Mouse (Mus musculus) cerebellum, adult 9-11 months (tissue): ENCODE measurements around the gene Mrpl58.
"Not testable (repeated sequence)": the region's sequence is repeated elsewhere in the genome, so short reads cannot be mapped to it uniquely, and the experiment has no call there.

Experiments
- DNase-seq: peaks from one replicate; pipeline ENCODE4 v3.0.0; 2022

The Mrpl58 gene

DNA sequence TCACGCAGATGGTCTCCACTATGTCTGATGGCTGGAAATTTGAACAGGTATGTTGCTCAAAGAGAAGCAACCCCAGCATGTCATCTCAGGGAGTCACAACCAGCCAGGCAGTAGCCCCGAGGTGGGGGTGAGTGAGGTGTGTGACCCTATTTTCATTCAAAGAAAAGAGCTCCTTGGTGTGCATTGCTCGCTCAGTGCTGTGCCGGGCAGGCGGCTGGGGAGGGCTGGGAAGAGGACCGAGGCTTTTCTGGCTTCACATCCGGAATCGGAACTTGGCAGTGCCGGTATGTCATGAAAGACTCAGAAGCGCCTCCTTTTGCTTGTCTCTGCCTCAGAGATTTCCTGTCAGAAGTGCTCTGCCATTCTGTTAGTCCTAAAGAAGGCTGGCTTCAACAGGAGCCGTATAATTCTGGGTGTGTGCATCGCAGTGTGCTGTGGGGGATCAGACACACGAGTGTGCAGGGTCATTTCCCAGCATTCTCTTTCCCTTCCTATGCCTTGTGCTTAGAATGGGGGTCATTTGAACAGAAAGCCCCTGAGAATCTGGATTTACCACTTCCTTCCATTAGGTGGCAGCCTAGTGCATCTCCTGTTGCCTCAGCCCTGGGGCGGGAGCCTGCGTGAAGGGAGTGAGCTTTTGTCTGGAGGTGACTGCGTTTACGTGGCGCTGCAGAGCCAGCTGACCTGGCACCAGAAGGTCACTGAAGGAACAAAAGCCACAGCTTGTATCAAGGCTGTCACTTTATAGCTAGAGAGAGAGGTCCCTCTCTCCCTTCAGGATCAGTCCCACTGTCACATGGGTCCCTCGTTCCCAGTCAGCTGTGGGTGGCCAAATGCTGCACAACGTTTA is 24.2 kb downstream of the Mrpl58 start:
- peak; percentile 83 for DNase-seq

DNA sequence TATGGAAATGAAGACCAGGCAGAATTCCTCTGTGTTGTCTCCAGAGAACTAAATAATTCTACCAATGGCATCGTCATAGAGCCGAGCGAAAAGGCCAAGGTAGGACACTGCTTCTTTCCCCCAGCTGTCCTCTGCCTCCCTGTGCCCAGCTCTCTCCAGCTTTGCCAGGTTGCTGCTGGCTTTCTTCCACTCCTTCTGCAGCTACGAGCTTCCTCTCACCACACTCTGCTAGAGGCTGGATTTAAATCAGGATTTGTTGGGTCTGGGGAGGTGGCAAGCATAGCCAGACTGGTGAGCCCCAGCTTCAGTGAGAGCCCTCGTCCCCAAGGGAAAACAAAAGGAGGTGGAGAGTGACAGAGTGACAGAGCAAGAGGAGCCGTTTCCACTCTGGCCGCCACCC is 25.8 kb downstream of the Mrpl58 start:
- peak; percentile 64 for DNase-seq

DNA sequence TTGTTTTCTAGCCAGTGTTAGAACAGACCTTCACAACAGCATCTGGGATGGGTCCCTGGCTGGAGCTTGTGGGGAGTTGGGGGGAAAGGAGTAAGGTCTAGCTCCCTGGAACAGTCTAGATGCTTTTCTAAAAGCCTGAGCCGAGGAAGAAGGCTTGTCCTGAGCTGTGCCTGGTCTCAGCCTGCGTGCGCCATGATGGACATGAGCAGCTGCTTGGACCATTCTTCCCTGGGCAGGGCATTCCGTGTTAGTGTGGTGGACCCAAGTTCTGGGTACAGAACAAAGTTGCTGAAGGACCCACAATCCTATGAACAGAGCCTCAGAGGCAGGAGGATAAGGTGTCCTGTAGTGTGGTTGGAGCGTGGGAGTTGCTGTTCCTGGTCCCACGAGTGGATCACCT is 27.0 kb downstream of the Mrpl58 start:
- no peak for DNase-seq

DNA sequence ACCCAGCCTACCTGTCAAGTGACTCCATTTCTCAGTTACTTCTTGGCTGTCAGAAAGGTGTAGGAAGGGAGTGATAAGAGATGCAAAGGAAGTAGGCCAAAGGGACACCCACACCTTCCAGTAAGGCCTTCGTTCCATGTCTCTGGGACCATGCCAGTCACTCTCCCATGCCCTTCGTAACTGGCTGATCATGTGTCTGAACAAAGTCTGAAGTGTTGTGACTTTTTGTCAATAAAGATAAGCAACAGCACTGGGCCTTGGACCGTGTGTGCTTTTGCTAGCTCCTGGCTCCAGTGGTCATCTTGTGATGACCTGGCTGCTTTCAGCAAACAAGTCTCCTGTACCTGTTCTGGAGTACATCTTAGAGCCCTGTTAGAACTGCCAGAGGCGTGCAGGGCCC is 29.3 kb downstream of the Mrpl58 start:
- peak; percentile 22 for DNase-seq

DNA sequence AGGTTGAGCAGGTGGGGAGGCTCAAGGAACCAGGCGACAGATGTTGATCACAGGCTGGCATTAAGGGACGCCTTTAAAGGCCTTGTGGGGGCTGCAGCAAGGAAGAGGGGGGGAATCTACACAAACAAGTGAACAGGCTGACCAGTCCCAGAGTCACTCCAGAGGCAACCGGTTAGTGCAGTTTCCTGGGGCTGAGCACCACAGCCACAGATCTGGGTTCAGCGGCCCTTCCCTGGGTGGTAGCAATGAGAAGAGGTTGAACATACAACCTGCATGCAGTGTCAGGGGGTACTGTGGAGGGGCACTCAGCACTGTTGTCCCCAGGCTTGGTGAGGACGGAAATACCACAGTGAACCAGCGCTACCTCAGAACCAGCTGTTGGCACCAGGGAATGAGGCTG is 29.8 kb downstream of the Mrpl58 start:
- DNase-seq: peak; percentile 24

DNA sequence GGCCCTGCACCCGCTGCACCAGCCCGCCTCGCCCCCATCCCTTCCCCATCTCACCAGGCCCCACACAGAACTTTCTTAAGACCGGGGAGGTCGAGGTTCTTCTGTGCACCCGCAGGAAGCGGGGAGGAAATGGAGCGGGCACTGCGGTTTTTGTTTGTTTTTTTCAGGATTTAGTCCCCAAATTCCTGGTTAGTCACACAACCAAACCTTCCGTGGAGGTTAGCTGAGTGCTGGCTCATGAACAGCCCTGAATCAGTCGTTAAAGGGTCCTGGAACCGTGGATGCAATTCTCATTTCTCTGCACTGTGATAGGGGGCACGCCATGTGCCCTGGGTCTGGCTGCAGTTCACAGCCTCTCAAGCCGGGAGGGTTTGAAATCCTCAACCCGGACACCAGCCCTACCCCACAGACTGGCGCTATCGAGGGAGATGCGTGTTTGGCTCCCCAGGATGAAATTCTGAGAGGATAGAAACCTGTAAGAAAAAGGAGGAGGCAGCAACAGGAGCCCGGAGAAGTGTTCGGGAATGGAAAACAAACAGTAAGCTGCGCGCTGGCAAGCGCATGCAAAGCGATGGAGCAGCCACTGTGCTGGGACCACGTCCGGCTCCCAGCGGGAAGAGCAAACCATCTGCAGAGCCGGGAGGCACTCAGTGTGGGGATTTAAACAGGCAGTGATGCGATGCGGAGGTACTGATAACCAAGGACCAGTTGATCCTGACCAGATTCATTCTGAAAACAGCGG is 32.2 kb downstream of the Mrpl58 start:
- DNase-seq: peak; percentile 82

DNA sequence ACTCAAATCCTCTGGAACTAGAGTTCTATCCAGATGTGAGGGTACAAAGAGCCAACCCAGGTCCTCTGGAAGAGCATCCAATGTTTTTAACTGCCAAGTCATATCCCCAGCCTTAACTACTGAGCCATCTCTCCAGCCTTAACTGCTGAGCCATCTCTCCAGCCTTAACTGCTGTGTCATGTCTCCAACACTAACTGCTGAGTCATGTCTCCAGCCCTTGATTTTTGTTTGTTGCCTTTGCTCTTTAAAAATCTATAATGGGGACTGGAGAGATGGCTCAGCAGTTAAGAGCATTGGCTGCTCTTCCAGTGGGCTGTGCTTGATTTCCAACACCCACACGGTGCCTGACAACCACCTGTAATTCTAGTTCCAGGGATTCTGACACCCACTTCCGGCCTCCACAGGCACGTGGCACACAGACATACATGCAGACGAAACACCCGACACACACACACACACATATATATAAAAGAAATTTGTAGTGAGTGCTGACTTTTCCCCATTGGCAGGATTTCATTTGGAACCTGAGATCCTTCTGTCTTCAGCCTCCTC is 34.1 kb downstream of the Mrpl58 start:
- DNase-seq: no peak

DNA sequence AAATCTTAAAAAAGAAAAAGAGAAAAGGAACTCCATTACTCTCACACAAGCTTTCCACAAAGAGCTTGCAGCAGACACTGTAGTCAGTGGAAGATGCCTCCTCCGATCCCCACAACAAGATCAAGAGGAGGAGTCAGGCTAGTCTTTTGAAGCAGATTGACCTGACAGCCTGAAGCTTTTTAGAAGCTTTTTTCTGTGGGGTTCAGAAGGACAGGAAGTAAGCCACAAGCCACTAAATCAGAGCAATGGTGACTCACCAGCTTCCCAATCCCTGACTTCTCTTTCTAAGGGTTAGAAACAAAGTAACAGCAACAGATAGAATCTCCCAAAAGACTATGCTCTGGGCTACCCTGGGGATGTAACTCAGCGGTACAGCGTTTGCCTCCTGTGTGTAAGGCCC is 35.8 kb downstream of the Mrpl58 start:
- DNase-seq: no peak

DNA sequence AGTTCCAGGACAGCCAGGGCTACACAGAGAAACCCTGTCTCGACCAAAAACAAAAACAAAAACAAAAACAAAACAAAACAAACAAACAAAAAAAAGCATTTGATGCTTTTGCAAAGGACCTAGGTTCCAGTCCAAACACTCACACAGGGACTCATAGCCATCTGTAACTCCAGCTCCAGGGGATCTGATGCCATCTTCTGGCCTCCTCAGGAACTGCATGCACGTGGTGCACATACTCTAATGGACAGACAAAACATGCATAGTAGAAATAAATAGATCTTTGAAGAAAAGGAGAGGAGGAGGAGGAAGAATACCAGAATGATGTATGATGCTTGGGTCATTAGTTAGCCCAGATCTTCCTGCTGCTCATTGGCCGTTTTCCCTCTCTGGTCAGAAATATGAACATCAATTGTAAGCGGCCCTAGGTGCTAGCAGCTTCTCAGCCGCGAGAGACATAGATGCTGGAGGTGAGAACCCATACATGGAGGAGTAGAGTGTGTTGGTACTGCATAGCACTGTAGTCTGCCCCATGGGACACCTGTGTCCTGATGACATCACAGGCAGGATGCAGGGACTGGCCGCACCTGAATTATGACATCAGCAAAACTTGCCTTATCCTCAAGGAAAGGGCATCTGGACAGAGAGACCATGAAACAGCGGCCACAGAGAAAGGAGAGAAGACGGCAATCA is 36.5 kb downstream of the Mrpl58 start, which contains the start of gene Trim80:
Trim80 (plus strand) TSS at position 640 of the 690 bp plus-strand sequence.
- DNase-seq: no peak

DNA sequence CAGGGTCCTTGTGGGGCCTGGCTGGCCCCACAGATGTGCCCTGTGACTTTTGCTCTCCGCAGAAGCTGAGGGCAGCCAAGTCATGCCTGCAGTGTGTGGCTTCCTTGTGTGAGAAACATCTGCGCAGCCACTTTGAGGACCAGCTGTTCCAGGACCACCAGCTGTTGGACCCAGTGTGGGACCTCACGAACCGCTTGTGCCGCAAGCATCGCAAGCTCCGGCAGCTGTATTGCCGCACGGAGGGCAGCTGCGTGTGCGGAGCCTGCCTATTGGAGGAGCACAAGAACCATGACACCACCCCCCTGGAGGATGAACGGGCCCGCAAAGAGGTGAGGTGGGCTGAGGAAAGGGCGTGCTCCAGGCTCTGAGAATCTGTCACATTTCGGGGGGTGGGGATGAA is 37.9 kb downstream of the Mrpl58 start:
- DNase-seq: no peak

DNA sequence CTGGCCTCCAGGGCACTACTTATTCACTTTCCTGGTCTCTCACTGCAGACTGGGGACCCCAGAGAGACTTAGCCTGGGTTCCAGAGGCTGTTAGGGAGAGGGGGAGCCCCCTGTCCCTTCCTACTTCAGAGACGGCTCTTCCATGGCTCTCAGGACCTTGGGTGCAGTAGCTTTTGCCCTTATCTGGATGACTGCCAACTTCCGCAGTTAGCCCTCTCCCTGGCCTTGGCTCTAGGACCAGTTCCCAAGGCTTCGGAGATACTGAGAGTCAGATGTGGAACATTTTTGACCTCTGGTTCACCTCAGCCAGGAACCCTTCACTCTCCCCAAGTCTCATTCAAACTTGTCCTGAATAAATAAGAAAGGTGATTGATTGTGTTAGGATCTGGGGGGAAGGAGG is 43.4 kb downstream of the Mrpl58 start:
- no peak for DNase-seq

DNA sequence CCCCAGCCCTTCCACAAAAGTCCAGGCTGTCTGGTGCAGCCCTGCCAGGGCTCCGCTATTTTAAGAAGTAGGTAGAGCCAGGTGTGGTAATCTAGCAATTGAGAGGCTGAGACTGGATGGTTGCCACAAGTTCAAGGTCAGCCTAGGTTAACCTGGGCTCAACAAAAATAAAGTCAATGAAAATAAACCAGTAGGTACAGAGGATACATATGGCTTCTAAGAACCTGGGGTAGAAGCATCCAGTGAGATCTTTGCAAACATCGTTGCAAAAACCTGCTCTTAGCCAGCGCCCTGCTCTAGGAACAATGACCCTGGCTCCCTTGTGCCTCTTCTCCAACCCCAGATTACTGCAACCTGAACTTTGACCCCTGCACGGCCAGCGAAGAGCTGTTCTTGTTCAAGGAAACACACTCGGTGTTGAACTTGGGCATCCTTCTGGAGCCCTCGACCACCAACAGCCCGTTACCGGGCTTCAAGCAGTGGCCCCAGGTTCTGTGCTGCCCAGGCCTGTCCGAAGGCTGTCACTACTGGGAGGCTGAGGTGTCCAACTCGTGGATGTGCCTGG is 43.9 kb downstream of the Mrpl58 start:
- DNase-seq: no peak

DNA sequence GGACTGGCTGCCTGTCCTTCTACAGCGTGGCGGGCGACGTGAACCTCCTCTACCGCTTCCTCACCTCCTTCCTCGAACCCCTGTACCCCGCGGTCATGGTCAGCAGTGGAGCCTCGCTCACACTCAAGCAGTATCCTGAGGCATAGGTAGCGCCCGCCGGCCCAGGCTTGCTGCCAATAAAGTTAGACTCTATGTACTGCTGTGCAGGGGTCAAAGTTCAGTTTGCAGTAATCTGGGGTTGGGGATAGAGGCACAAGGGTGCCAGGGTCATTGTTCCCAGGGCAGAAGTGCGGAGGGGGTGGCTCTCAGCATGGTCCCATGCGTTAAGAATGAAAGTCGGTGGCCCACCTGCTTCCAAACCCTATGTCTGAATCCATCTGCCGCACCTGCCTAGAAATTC is 44.5 kb downstream of the Mrpl58 start:
- DNase-seq: no peak

DNA sequence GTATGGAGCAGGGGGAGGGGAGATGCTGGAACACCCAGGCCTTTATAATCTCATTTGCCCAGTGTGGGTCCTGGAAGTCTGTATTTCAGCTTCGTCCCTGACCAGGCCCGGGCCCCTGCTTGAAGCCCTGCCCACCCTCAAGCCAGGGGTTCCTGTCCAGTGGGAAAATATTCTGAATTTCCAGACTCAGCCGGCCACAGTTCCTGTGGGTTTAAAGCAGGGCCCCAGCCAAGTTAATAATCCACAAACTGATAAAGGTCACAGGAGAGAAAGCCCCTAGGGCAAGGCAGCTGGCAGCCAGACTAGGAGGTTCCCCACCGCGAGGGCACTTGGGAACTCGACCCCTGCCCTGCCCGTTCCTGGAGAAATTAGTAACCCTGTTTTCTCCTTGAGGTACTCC is 45.4 kb downstream of the Mrpl58 start:
- DNase-seq: no peak

DNA sequence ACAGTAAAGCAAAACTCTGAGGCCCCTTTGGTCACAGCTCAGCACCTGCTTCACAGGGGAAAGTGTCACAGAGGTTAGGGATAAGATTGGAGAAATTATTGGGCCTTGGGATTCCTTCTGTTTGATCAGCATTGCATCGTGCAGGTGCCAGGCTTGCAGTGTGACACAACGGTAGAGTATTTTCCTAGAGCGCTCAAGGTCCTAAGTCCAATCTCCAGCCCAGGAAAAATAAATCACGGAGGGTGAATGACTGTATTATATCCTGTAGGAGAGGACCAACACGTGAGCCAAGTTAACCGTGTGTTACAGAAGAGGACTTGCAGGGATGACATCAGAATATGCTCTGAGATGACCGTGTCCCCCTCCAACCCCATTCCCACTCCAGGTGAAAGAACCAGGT is 46.6 kb downstream of the Mrpl58 start:
- no peak for DNase-seq

DNA sequence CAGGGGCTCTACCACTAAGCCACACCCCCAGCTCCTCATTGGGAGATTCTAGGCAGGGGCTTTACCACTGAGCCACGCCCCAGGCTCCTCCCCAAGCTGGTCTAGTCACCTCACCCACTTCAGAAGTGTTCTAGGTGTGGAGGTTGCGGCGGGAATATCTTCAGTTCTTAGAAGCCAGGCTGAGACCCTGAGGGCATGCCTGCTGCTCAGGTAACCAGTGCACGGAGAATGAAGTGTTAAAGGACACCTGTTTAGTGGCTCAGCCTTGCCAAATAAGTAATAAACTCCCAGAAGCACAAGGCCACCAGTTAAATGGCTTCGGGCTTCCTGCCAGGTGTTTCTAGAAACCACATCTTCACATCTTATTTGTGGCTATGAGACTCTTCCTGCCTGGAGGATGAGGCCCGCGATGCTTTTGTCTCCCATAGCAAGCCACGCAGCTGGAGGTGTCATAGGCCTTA is 48.3 kb downstream of the Mrpl58 start:
- no peak for DNase-seq

DNA sequence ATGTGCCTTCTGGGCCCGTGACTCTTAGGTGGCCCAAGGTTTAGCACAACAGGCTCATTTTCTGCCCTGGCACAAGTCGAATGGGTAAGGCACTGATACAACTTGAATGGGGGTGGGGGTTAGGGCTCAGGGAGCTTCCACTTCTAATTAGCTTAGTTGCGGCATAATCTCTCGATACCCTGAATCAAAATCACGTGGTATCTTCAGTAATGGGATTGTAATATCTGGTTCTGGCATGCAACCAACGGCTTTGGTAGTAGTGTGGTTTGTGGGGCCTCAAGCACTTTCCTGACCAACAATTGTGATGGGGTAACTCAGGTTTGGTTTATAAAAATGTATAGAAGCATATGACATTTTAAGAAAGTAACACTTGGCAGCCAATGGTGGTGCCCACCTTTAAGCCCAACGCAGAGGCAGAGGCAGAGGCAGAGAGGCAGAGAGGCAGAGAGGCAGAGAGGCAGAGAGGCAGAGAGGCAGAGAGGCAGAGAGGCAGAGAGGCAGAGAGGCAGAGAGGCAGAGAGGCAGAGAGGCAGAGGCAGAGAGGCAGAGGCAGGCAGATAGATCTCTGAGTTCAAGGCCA is 48.8 kb downstream of the Mrpl58 start:
- no peak for DNase-seq

DNA sequence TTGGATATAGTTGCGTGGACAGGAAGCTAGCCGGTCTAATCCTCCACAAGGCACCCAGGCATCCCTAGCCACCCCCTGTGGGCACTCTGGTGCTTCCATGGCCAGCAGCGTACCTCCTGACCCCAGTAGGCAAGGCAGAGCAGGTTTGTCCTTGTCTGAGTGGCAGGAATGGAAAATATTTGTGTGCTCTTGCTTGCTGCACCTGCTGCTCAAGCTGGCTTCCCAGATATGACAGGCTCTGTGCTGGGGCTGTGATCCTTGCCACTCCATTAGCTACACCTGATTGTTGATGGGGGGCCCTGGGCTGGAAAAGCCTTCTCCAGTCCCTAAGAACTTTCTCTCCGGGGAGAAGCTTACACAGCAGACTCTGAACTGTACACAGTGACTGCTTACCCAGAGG is 49.8 kb downstream of the Mrpl58 start:
- no peak for DNase-seq

DNA sequence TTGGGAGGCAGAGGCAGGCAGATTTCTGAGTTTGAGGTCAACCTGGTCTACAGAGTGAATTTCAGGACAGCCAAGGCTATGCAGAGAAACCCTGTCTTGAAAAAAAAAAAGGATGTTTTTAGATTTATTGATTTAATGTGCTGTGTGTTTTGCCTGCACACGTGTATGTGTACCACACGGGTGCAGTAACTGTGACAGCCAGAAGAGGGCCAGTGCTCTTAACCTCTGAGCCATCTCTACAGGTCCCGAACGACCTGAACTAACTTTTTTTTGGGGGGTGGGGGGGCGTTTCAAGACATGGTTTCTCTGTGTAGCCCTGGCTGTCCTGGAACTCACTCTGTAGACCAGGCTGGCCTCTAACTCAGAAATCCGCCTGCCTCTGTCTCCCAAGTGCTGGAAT is 51.3 kb downstream of the Mrpl58 start:
- DNase-seq: not testable (repeated sequence)

DNA sequence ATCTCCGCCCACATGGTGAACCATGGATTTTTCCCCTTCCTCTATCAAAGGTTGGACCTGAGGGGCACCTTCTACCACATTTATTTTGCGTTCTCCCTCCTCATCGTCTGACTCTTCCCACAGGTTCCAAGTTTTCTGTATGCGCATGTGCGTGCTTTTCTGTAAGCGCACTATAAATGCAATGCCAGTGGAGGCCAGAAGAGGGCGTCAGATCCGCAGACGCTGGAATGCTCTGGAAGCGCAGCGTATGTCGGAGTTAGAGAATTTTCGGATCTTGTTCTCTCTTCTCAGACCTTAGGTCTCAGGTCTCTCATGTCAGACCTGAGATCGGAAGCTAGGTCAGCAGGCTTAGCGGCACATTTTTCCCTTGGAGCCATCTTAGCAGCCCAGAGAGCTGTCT is 52.1 kb downstream of the Mrpl58 start:
- no peak for DNase-seq

DNA sequence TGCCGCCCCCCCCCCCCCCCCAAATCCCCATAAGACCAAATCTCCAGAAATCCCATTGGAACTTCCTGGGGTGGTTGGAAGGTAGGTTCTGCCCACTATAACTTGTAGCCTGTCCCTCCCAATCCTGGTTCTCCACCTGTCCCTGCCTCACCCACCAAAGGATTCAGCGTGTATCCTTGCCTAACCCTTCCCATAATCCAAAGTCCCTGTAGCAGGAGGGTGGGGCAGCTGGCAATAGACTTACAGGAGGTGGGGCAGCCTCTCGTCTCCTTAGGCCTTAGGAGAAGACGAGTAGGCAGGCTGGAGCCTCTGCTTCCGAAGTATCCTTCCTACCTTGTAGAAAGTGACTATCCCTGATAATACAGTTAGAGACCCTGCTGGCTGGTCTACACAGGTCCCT is 52.6 kb downstream of the Mrpl58 start:
- no peak for DNase-seq

DNA sequence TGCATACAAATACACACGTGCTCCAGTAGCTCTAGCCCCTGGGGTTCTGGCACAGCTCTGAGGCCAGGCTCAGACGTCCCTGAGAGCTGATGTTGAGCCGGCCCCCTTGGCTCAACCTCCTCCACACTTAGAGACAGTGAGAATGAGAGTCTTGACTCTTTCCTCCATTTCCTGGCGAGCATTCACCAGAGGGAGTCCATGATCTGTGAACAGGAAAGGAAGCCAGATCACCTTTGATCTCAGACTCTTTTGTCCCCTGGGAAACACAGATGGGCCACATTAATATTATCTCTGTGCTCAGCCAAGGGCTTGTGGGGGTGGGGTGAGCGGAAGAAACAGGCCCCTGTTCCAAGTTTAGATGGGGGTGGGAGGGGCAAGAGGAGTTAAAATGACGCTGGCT is 53.9 kb downstream of the Mrpl58 start:
- no peak for DNase-seq

DNA sequence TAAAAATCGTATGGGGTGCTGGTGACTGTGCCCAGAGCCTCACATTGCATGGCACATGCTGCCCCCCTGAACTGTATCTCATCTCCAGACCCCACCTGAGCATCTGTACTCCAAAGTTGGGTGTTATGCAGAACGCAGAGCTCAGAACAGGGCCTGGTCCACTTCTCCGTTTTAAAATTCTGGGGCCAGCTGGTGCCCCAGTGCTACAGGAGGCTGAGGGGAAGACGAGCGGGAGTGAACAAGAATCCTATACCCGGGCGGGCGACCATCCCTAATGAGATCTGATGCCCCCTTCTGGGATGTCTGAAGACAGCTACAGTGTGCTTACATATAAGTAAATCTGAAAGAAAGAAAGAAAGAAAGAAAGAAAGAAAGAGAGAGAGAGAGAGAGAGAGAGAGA is 57.4 kb downstream of the Mrpl58 start:
- no peak for DNase-seq
